21 mouse cellular contexts compared by ENCODE assay signal in genomic region chr7:136820291-136820690, GRCm38 (mm10).
DNase-seq lines count a peak whose midpoint lies in the region; ATAC-seq and TF ChIP-seq lines count a peak whose summit lies in the region.
"Had no signal": no experiment of that assay in that cellular context is flagged by ENCODE, and none has a peak within 500 bp of the region (broad histone marks: within the 10 kb centered on the region; RNA-seq: fewer than 3 reads in every experiment).

No protein-coding gene starts in this region.

- peak; percentile 77 for DNase-seq in liver, adult 2 months (ENCODE audit: extremely low read depth, low read depth, low spot score)
- no peak for DNase-seq in liver
- DNase-seq in midbrain, embryonic 11.5 days (ENCODE audit: low spot score, missing footprints), result peak; percentile 19
- DNase-seq: adrenal gland, adult 2 months; adrenal gland, postnatal 10 days; adrenal gland, postnatal 25 days; cerebellum, adult 11 months; cerebellum, adult 18-20 months; cerebellum, adult 8-10 months; cerebellum, adult 9-11 months; cerebellum, postnatal 14 days; cerebellum, postnatal 36 days; embryo, embryonic 11 days had no signal

- H3K27me3 ChIP-seq in liver, adult 2 months (ENCODE audit: control insufficient read depth, insufficient read depth, low read length), result no peaks in the 10 kb centered on the region
- H3K27me3 ChIP-seq in midbrain, embryonic 11.5 days (ENCODE audit: control insufficient read depth, insufficient read depth, low read length), result no peaks in the 10 kb centered on the region
- H3K27me3 ChIP-seq in midbrain, embryonic 16.5 days (ENCODE audit: control insufficient read depth, insufficient read depth, low read depth, low read length), result no peaks in the 10 kb centered on the region

- WGBS in liver, adult 2 months, result 20% methylated on average over 4 of the region's 4 CpGs
- 74% methylated on average over 4 of the region's 4 CpGs for WGBS in midbrain, embryonic 11.5 days
- 62% methylated on average over 4 of the region's 4 CpGs for WGBS in midbrain, embryonic 16.5 days

- TF ChIP-seq CTCF in liver, adult 2 months (IDR thresholded peaks at IDR 0.05; ENCODE audit: low read depth, low read length), result no peak

- no peak overlapping the region for H3K4me3 ChIP-seq in liver, adult 2 months (ENCODE audit: insufficient read depth, low read depth, low read length)
- H3K4me3 ChIP-seq in midbrain, embryonic 11.5 days (ENCODE audit: low read depth, low read length), result no peak overlapping the region
- no peak overlapping the region for H3K4me3 ChIP-seq in midbrain, embryonic 16.5 days (ENCODE audit: low read depth, low read length)
- H3K4me3 ChIP-seq: embryonic facial prominence, embryonic 13.5 days; embryonic facial prominence, embryonic 15.5 days; erythroblast, embryonic 14.5 days; forebrain, embryonic 10.5 days; forebrain, embryonic 12.5 days had no signal

- H3K79me2 ChIP-seq in liver, adult 2 months (ENCODE audit: control insufficient read depth, insufficient read depth, low read length), result no peaks in the 10 kb centered on the region

- H3K9me3 ChIP-seq in midbrain, embryonic 11.5 days (ENCODE audit: control insufficient read depth, low read length), result no peaks in the 10 kb centered on the region
- H3K9me3 ChIP-seq in midbrain, embryonic 16.5 days (replicated peaks; ENCODE audit: control insufficient read depth, low read length, poor library complexity, severe bottlenecking), result no peaks in the 10 kb centered on the region
- H3K9me3 ChIP-seq: embryonic facial prominence, embryonic 13.5 days; embryonic facial prominence, embryonic 15.5 days; forebrain, embryonic 10.5 days; forebrain, embryonic 12.5 days had no signal

- TF ChIP-seq POLR2A in liver, adult 2 months (IDR thresholded peaks at IDR 0.05; ENCODE audit: extremely low read depth, insufficient read depth, low read length), result no peak

- peaks cover 3% of the 10 kb centered on the region for H3K4me1 ChIP-seq in liver, adult 2 months (ENCODE audit: control insufficient read depth, insufficient read depth, low read length)
- no peaks in the 10 kb centered on the region for H3K4me1 ChIP-seq in midbrain, embryonic 11.5 days (ENCODE audit: control insufficient read depth, insufficient read depth, low read length)
- peaks cover 2% of the 10 kb centered on the region; the same call in 1 of the 2 replicates for H3K4me1 ChIP-seq in midbrain, embryonic 16.5 days (ENCODE audit: control insufficient read depth, insufficient read depth, low read length)

- no peak overlapping the region for H3K27ac ChIP-seq in liver, adult 2 months (replicated peaks; ENCODE audit: insufficient read depth, low read depth, low read length)
- H3K27ac ChIP-seq in midbrain, embryonic 11.5 days (ENCODE audit: low read depth, low read length), result no peak overlapping the region
- H3K27ac ChIP-seq in midbrain, embryonic 16.5 days (ENCODE audit: low read length), result no peak overlapping the region
- H3K27ac ChIP-seq: embryonic facial prominence, embryonic 13.5 days; embryonic facial prominence, embryonic 15.5 days; forebrain, embryonic 10.5 days; forebrain, embryonic 12.5 days had no signal

- no peaks in the 10 kb centered on the region for H3K36me3 ChIP-seq in liver, adult 2 months (ENCODE audit: control insufficient read depth, insufficient read depth, low read length)
- H3K36me3 ChIP-seq in midbrain, embryonic 11.5 days (ENCODE audit: control insufficient read depth, insufficient read depth, low read length), result no peaks in the 10 kb centered on the region
- no peaks in the 10 kb centered on the region for H3K36me3 ChIP-seq in midbrain, embryonic 16.5 days (ENCODE audit: control insufficient read depth, insufficient read depth, low read length)
- H3K36me3 ChIP-seq: embryonic facial prominence, embryonic 13.5 days; embryonic facial prominence, embryonic 15.5 days; forebrain, embryonic 10.5 days; forebrain, embryonic 12.5 days had no signal

- no peak for ATAC-seq in midbrain, embryonic 11.5 days (ENCODE audit: low FRiP score)
- no peak for ATAC-seq in midbrain, embryonic 16.5 days
- ATAC-seq: forebrain, embryonic 14.5 days; forebrain, embryonic 16.5 days had no signal

- H3K9ac ChIP-seq in liver, adult 2 months (ENCODE audit: low read depth, low read length), result no peak overlapping the region
- no peak overlapping the region for H3K9ac ChIP-seq in midbrain, embryonic 11.5 days (ENCODE audit: low read length)
- H3K9ac ChIP-seq in midbrain, embryonic 16.5 days (ENCODE audit: low read depth, low read length), result no peak overlapping the region
- H3K9ac ChIP-seq: embryonic facial prominence, embryonic 13.5 days; embryonic facial prominence, embryonic 15.5 days; forebrain, embryonic 12.5 days had no signal

- no peak overlapping the region for H3K4me2 ChIP-seq in midbrain, embryonic 11.5 days
- H3K4me2 ChIP-seq in midbrain, embryonic 16.5 days (ENCODE audit: low read length), result no peak overlapping the region
- H3K4me2 ChIP-seq: embryonic facial prominence, embryonic 13.5 days; embryonic facial prominence, embryonic 15.5 days; forebrain, embryonic 12.5 days had no signal
